Mouse (Mus musculus) retina, embryonic 14.5 days (tissue): ENCODE data around the gene Pax2.
A peak's percentile ranks its signal among the peaks of the same experiment; 100 is the strongest.
"Not testable (repeated sequence)": the region's sequence is repeated elsewhere in the genome, so short reads cannot be mapped to it uniquely, and the experiment has no call there.

Experiments used
- DNase-seq: peaks from one replicate; pipeline ENCODE4 v3.0.0-alpha.2; 2015; ENCODE audit warnings: low spot score

Gene Pax2

GRCm38 (mm10) chr19:44835931-44836861 lies 80.4 kb downstream of the Pax2 start:
- DNase-seq: peak; percentile 63

- peak; percentile 29 for DNase-seq
These were observed 81.8 kb downstream of the Pax2 start for GRCm38 (mm10) chr19:44837426-44838205.

GRCm38 (mm10) chr19:44838321-44838720 lies 82.5 kb downstream of the Pax2 start:
- no peak for DNase-seq

- DNase-seq: not testable (repeated sequence)
These were observed 86.8 kb downstream of the Pax2 start for GRCm38 (mm10) chr19:44842661-44843060.

- DNase-seq: peak; percentile 33
These were observed 93.6 kb downstream of the Pax2 start for GRCm38 (mm10) chr19:44849465-44849864.

- no peak for DNase-seq
These were observed 102.8 kb downstream of the Pax2 start for GRCm38 (mm10) chr19:44858671-44859070.

GRCm38 (mm10) chr19:44868766-44869165 lies 112.9 kb downstream of the Pax2 start:
- no peak for DNase-seq

- DNase-seq: no peak
These were observed 118.5 kb downstream of the Pax2 start for GRCm38 (mm10) chr19:44874186-44874898.

- DNase-seq: no peak
These were observed 119.1 kb downstream of the Pax2 start for GRCm38 (mm10) chr19:44874928-44875327.

GRCm38 (mm10) chr19:44875718-44876117 lies 119.9 kb downstream of the Pax2 start:
- DNase-seq: no peak

GRCm38 (mm10) chr19:44876529-44876928 lies 120.7 kb downstream of the Pax2 start:
- DNase-seq: no peak

GRCm38 (mm10) chr19:44882552-44883024 lies 126.7 kb downstream of the Pax2 start:
- peak; percentile 70 for DNase-seq

- DNase-seq: no peak
These were observed 128.5 kb downstream of the Pax2 start for GRCm38 (mm10) chr19:44884331-44884730.

GRCm38 (mm10) chr19:44886475-44886874 lies 130.6 kb downstream of the Pax2 start:
- peak; percentile 38 for DNase-seq
